Mouse (Mus musculus): ENCODE measurements at regions not wholly inside any gene's neighbourhood (a gene's known extent, or its start where the extent isn't known, plus 50 kb on each side); places are given as distances from the start of the nearest gene placed in this dataset.
"Not testable (repeated sequence)": the region's sequence is repeated elsewhere in the genome, so short reads cannot be mapped to it uniquely, and the experiment has no call there.

- DNase-seq (ENCODE audit: low spot score, missing footprints) (no peak), ATAC-seq (ENCODE audit: low FRiP score) (no peak)
- 81% methylated on average over 1 of the region's 1 CpGs for WGBS
- H3K4me2 ChIP-seq = no peak overlapping the region
- H3K4me3 ChIP-seq (ENCODE audit: low read depth, low read length) = no peak overlapping the region
- H3K36me3 ChIP-seq (ENCODE audit: control insufficient read depth, insufficient read depth, low read length) = no peaks in the 10 kb centered on the region
- no peaks in the 10 kb centered on the region for H3K27me3 ChIP-seq (ENCODE audit: control insufficient read depth, insufficient read depth, low read length)
- H3K4me1 ChIP-seq (ENCODE audit: control insufficient read depth, insufficient read depth, low read length) = no peaks in the 10 kb centered on the region
- no peak overlapping the region for H3K9ac ChIP-seq (ENCODE audit: low read length)
- no peaks in the 10 kb centered on the region for H3K9me3 ChIP-seq (ENCODE audit: control insufficient read depth, low read length)
- H3K27ac ChIP-seq (ENCODE audit: low read depth, low read length) = no peak overlapping the region
Measured at GRCm38 (mm10) chr7:137977527-137977926, 420.0 kb downstream of the Tcerg1l start.

- no peak for DNase-seq (ENCODE audit: low spot score, missing footprints)
- no peak for ATAC-seq (ENCODE audit: low FRiP score)
- no peak overlapping the region for H3K4me2 ChIP-seq
- H3K4me3 ChIP-seq (ENCODE audit: low read depth, low read length) = no peak overlapping the region
- H3K9me3 ChIP-seq (ENCODE audit: control insufficient read depth, low read length) = no peaks in the 10 kb centered on the region
- H3K27me3 ChIP-seq (ENCODE audit: control insufficient read depth, insufficient read depth, low read length) = no peaks in the 10 kb centered on the region
- no peaks in the 10 kb centered on the region for H3K36me3 ChIP-seq (ENCODE audit: control insufficient read depth, insufficient read depth, low read length)
- H3K27ac ChIP-seq (ENCODE audit: low read depth, low read length) = no peak overlapping the region
- H3K9ac ChIP-seq (ENCODE audit: low read length) = no peak overlapping the region
- 86% methylated on average over 4 of the region's 4 CpGs for WGBS
- no peaks in the 10 kb centered on the region for H3K4me1 ChIP-seq (ENCODE audit: control insufficient read depth, insufficient read depth, low read length)
Measured at GRCm38 (mm10) chr7:137979361-137979760, 418.2 kb downstream of the Tcerg1l start.

- no peak overlapping the region for H3K4me3 ChIP-seq (ENCODE audit: low read depth, low read length)
- no peak overlapping the region for H3K4me2 ChIP-seq
- no peak overlapping the region for H3K9ac ChIP-seq (ENCODE audit: low read length)
- DNase-seq (ENCODE audit: low spot score, missing footprints) (no peak), ATAC-seq (ENCODE audit: low FRiP score) (no peak)
- no peaks in the 10 kb centered on the region for H3K9me3 ChIP-seq (ENCODE audit: control insufficient read depth, low read length)
- 28% methylated on average over 3 of the region's 3 CpGs for WGBS
- no peak overlapping the region for H3K27ac ChIP-seq (ENCODE audit: low read depth, low read length)
- H3K4me1 ChIP-seq (ENCODE audit: control insufficient read depth, insufficient read depth, low read length) = 0 out of 2 replicates have a peak, but pooled peaks cover 2% of the 10 kb centered on the region
- no peaks in the 10 kb centered on the region for H3K27me3 ChIP-seq (ENCODE audit: control insufficient read depth, insufficient read depth, low read length)
- H3K36me3 ChIP-seq (ENCODE audit: control insufficient read depth, insufficient read depth, low read length) = no peaks in the 10 kb centered on the region
Measured at GRCm38 (mm10) chr7:138005806-138006205, 391.7 kb downstream of the Tcerg1l start.

GRCm38 (mm10) chr7:138006971-138007370, 390.6 kb downstream of the Tcerg1l start:
- H3K4me1 ChIP-seq (ENCODE audit: control insufficient read depth, insufficient read depth, low read length) = peaks cover 2% of the 10 kb centered on the region; the same call in 1 of the 2 replicates
- H3K27ac ChIP-seq (ENCODE audit: low read depth, low read length) = no peak overlapping the region
- H3K4me3 ChIP-seq (ENCODE audit: low read depth, low read length) = no peak overlapping the region
- H3K36me3 ChIP-seq (ENCODE audit: control insufficient read depth, insufficient read depth, low read length) = no peaks in the 10 kb centered on the region
- H3K9me3 ChIP-seq (ENCODE audit: control insufficient read depth, low read length) = no peaks in the 10 kb centered on the region
- DNase-seq (ENCODE audit: low spot score, missing footprints) (no peak), ATAC-seq (ENCODE audit: low FRiP score) (no peak)
- H3K27me3 ChIP-seq (ENCODE audit: control insufficient read depth, insufficient read depth, low read length) = no peaks in the 10 kb centered on the region
- H3K9ac ChIP-seq (ENCODE audit: low read length) = no peak overlapping the region
- 66% methylated on average over 3 of the region's 3 CpGs for WGBS
- no peak overlapping the region for H3K4me2 ChIP-seq

GRCm38 (mm10) chr7:138008601-138009000, 388.9 kb downstream of the Tcerg1l start:
- Histone ChIP-seq H3K4me1 (ENCODE audit: control insufficient read depth, insufficient read depth, low read length) (peaks cover 2% of the 10 kb centered on the region; the same call in 1 of the 2 replicates), H3K27ac (ENCODE audit: low read depth, low read length) (no peak overlapping the region), H3K4me3 (ENCODE audit: low read depth, low read length) (no peak overlapping the region), H3K9ac (ENCODE audit: low read length) (no peak overlapping the region), H3K27me3 (ENCODE audit: control insufficient read depth, insufficient read depth, low read length) (no peaks in the 10 kb centered on the region), H3K36me3 (ENCODE audit: control insufficient read depth, insufficient read depth, low read length) (no peaks in the 10 kb centered on the region), H3K9me3 (ENCODE audit: control insufficient read depth, low read length) (no peaks in the 10 kb centered on the region), H3K4me2 (no peak overlapping the region)
- DNase-seq (ENCODE audit: low spot score, missing footprints) = no peak
- 26% methylated on average over 3 of the region's 3 CpGs for WGBS
- ATAC-seq (ENCODE audit: low FRiP score) = no peak

- not testable (repeated sequence) for H3K27ac ChIP-seq (ENCODE audit: low read depth, low read length); DNase-seq (ENCODE audit: low spot score, missing footprints); H3K4me3 ChIP-seq (ENCODE audit: low read depth, low read length); H3K4me2 ChIP-seq; H3K9ac ChIP-seq (ENCODE audit: low read length); H3K36me3 ChIP-seq (ENCODE audit: control insufficient read depth, insufficient read depth, low read length); H3K4me1 ChIP-seq (ENCODE audit: control insufficient read depth, insufficient read depth, low read length); H3K27me3 ChIP-seq (ENCODE audit: control insufficient read depth, insufficient read depth, low read length); H3K9me3 ChIP-seq (ENCODE audit: control insufficient read depth, low read length); ATAC-seq (ENCODE audit: low FRiP score)
- WGBS = 81% methylated on average over 1 of the region's 1 CpGs
Measured at GRCm38 (mm10) chr7:138024021-138024420, 373.5 kb downstream of the Tcerg1l start.

GRCm38 (mm10) chr7:138051696-138052095, 345.8 kb downstream of the Tcerg1l start:
- H3K36me3 ChIP-seq (ENCODE audit: control insufficient read depth, insufficient read depth, low read length) = no peaks in the 10 kb centered on the region
- H3K27ac ChIP-seq (ENCODE audit: low read depth, low read length) = no peak overlapping the region
- H3K4me1 ChIP-seq (ENCODE audit: control insufficient read depth, insufficient read depth, low read length) = no peaks in the 10 kb centered on the region
- no peaks in the 10 kb centered on the region for H3K27me3 ChIP-seq (ENCODE audit: control insufficient read depth, insufficient read depth, low read length)
- DNase-seq (ENCODE audit: low spot score, missing footprints) (no peak), ATAC-seq (ENCODE audit: low FRiP score) (no peak)
- no peak overlapping the region for H3K4me2 ChIP-seq
- WGBS = 68% methylated on average over 2 of the region's 2 CpGs
- no peak overlapping the region for H3K9ac ChIP-seq (ENCODE audit: low read length)
- H3K4me3 ChIP-seq (ENCODE audit: low read depth, low read length) = no peak overlapping the region
- no peaks in the 10 kb centered on the region for H3K9me3 ChIP-seq (ENCODE audit: control insufficient read depth, low read length)

- H3K27ac ChIP-seq (ENCODE audit: low read depth, low read length) = no peak overlapping the region
- WGBS = 93% methylated on average over 8 of the region's 8 CpGs
- ATAC-seq (ENCODE audit: low FRiP score) (no peak), DNase-seq (ENCODE audit: low spot score, missing footprints) (no peak)
- no peak overlapping the region for H3K9ac ChIP-seq (ENCODE audit: low read length)
- H3K4me3 ChIP-seq (ENCODE audit: low read depth, low read length) = no peak overlapping the region
- no peaks in the 10 kb centered on the region for H3K4me1 ChIP-seq (ENCODE audit: control insufficient read depth, insufficient read depth, low read length)
- no peaks in the 10 kb centered on the region for H3K9me3 ChIP-seq (ENCODE audit: control insufficient read depth, low read length)
- H3K4me2 ChIP-seq = no peak overlapping the region
- no peaks in the 10 kb centered on the region for H3K27me3 ChIP-seq (ENCODE audit: control insufficient read depth, insufficient read depth, low read length)
- H3K36me3 ChIP-seq (ENCODE audit: control insufficient read depth, insufficient read depth, low read length) = no peaks in the 10 kb centered on the region
Measured at GRCm38 (mm10) chr7:138054756-138055155, 342.8 kb downstream of the Tcerg1l start.

- no peak overlapping the region for H3K4me2 ChIP-seq
- DNase-seq (ENCODE audit: low spot score, missing footprints) (no peak), ATAC-seq (ENCODE audit: low FRiP score) (no peak)
Measured at GRCm38 (mm10) chr7:138061116-138061515, 336.4 kb downstream of the Tcerg1l start.

GRCm38 (mm10) chr7:138066921-138067320, 330.6 kb downstream of the Tcerg1l start:
- H3K27me3 ChIP-seq (ENCODE audit: control insufficient read depth, insufficient read depth, low read length) = no peaks in the 10 kb centered on the region
- DNase-seq (ENCODE audit: low spot score, missing footprints) (no peak), ATAC-seq (ENCODE audit: low FRiP score) (no peak)
- H3K4me3 ChIP-seq (ENCODE audit: low read depth, low read length) = no peak overlapping the region
- H3K27ac ChIP-seq (ENCODE audit: low read depth, low read length) = no peak overlapping the region
- no peaks in the 10 kb centered on the region for H3K9me3 ChIP-seq (ENCODE audit: control insufficient read depth, low read length)
- H3K36me3 ChIP-seq (ENCODE audit: control insufficient read depth, insufficient read depth, low read length) = no peaks in the 10 kb centered on the region
- no peak overlapping the region for H3K9ac ChIP-seq (ENCODE audit: low read length)
- 78% methylated on average over 4 of the region's 4 CpGs for WGBS
- no peak overlapping the region for H3K4me2 ChIP-seq
- H3K4me1 ChIP-seq (ENCODE audit: control insufficient read depth, insufficient read depth, low read length) = no peaks in the 10 kb centered on the region

More at GRCm38 (mm10) chr7:138061116-138061515, 336.4 kb downstream of the Tcerg1l start:
- Histone ChIP-seq H3K4me1 (ENCODE audit: control insufficient read depth, insufficient read depth, low read length) (peaks cover 5% of the 10 kb centered on the region; the same call in 1 of the 2 replicates), H3K4me3 (ENCODE audit: low read depth, low read length) (no peak overlapping the region), H3K9ac (ENCODE audit: low read length) (no peak overlapping the region), H3K36me3 (ENCODE audit: control insufficient read depth, insufficient read depth, low read length) (no peaks in the 10 kb centered on the region), H3K27me3 (ENCODE audit: control insufficient read depth, insufficient read depth, low read length) (no peaks in the 10 kb centered on the region), H3K9me3 (ENCODE audit: control insufficient read depth, low read length) (no peaks in the 10 kb centered on the region), H3K27ac (ENCODE audit: low read depth, low read length) (no peak overlapping the region)
- 29% methylated on average over 7 of the region's 7 CpGs for WGBS
